8 mouse cellular contexts compared by ENCODE assay signal in genomic region chr1:172082899-172083445, GRCm38 (mm10). TPM values are rescaled to one million over a fixed set of nuclear protein-coding genes. Genes with fewer than 3 reads are reported as not detected.
DNase-seq lines count a peak whose midpoint lies in the region; ATAC-seq and TF ChIP-seq lines count a peak whose summit lies in the region.

No protein-coding gene starts in this region.

- no peaks in the 10 kb centered on the region for H3K27me3 ChIP-seq in kidney, postnatal 0 days (ENCODE audit: insufficient read depth, low read length)
- no peaks in the 10 kb centered on the region for H3K27me3 ChIP-seq in embryonic facial prominence, embryonic 10.5 days (replicated peaks; ENCODE audit: low read depth, poor library complexity, severe bottlenecking)
- no peaks in the 10 kb centered on the region for H3K27me3 ChIP-seq in intestine, embryonic 14.5 days (replicated peaks; ENCODE audit: control insufficient read depth, insufficient read depth, low read length)

- H3K4me1 ChIP-seq in kidney, postnatal 0 days (replicated peaks; ENCODE audit: insufficient read depth, low read length) = peaks cover 8% of the 10 kb centered on the region; the same call in 1 of the 2 replicates
- peaks cover 24% of the 10 kb centered on the region for H3K4me1 ChIP-seq in embryonic facial prominence, embryonic 10.5 days
- H3K4me1 ChIP-seq in intestine, embryonic 14.5 days (replicated peaks; ENCODE audit: control insufficient read depth, insufficient read depth, low read length) = peaks cover 18% of the 10 kb centered on the region; the same call in 1 of the 2 replicates

- H3K36me3 ChIP-seq in kidney, postnatal 0 days (ENCODE audit: insufficient read depth, low read length) = peaks cover 11% of the 10 kb centered on the region
- peaks cover 38% of the 10 kb centered on the region for H3K36me3 ChIP-seq in embryonic facial prominence, embryonic 10.5 days (replicated peaks)
- peaks cover 22% of the 10 kb centered on the region for H3K36me3 ChIP-seq in intestine, embryonic 14.5 days (ENCODE audit: control insufficient read depth, insufficient read depth, low read length)

- DNase-seq in kidney, postnatal 0 days (ENCODE audit: low spot score) = peak; percentile 59
- no peak for DNase-seq in kidney, adult 9 months
- no peak for DNase-seq in embryonic facial prominence, embryonic 10.5 days (ENCODE audit: low spot score)
- DNase-seq in intestine, embryonic 14.5 days (ENCODE audit: low spot score) = no peak
- DNase-seq in thymus, postnatal 0 days (ENCODE audit: low spot score) = no peak
- DNase-seq in adrenal gland, adult 18-20 months (ENCODE audit: low spot score in 2 of 2) = no peak
- DNase-seq in embryo, embryonic 10 days (ENCODE audit: low spot score) = no peak

- peak overlapping the region; percentile 96 for H3K4me3 ChIP-seq in kidney, postnatal 0 days (replicated peaks; ENCODE audit: low read depth, low read length)
- peak overlapping the region; percentile 81 for H3K4me3 ChIP-seq in embryonic facial prominence, embryonic 10.5 days
- H3K4me3 ChIP-seq in intestine, embryonic 14.5 days (ENCODE audit: low read depth, low read length) = peak overlapping the region; percentile 99

- ATAC-seq in kidney, postnatal 0 days (replicated peaks; ENCODE audit: low FRiP score, low read depth) = peak; percentile 34; the same call in 1 of the 2 replicates
- peak; percentile 72 for ATAC-seq in intestine, embryonic 14.5 days (replicated peaks; ENCODE audit: low FRiP score, low TSS enrichment, low read depth)
- ATAC-seq in monocyte, adult 5-6 weeks (replicated peaks; ENCODE audit: insufficient number of reproducible peaks, low FRiP score, low TSS enrichment, poor library complexity, severe bottlenecking) = peak; percentile 36; the same call in 1 of the 2 replicates

- peak overlapping the region; percentile 70 for H3K4me2 ChIP-seq in kidney, postnatal 0 days (ENCODE audit: low read length)
- peak overlapping the region; percentile 50 for H3K4me2 ChIP-seq in intestine, embryonic 14.5 days (ENCODE audit: low read length)

- under 1% methylated on average over 24 of the region's 24 CpGs for WGBS in kidney, postnatal 0 days
- WGBS in embryonic facial prominence, embryonic 10.5 days = 3% methylated on average over 24 of the region's 24 CpGs
- WGBS in intestine, embryonic 14.5 days = 2% methylated on average over 24 of the region's 24 CpGs

- H3K9ac ChIP-seq in kidney, postnatal 0 days (ENCODE audit: low read depth, low read length) = peak overlapping the region; percentile 90
- H3K9ac ChIP-seq in intestine, embryonic 14.5 days (ENCODE audit: low read length) = peak overlapping the region; percentile 91

- no peak for TF ChIP-seq CTCF in kidney, postnatal 0 days (IDR thresholded peaks at IDR 0.05; ENCODE audit: low read depth)

- no peaks in the 10 kb centered on the region for H3K9me3 ChIP-seq in kidney, postnatal 0 days (replicated peaks; ENCODE audit: low read length)
- no peaks in the 10 kb centered on the region for H3K9me3 ChIP-seq in embryonic facial prominence, embryonic 10.5 days
- H3K9me3 ChIP-seq in intestine, embryonic 14.5 days (ENCODE audit: control insufficient read depth, low read length) = no peaks in the 10 kb centered on the region

- H3K27ac ChIP-seq in kidney, postnatal 0 days = peak overlapping the region; percentile 82
- peak overlapping the region; percentile 88 for H3K27ac ChIP-seq in embryonic facial prominence, embryonic 10.5 days (replicated peaks)
- peak overlapping the region; percentile 66 for H3K27ac ChIP-seq in intestine, embryonic 14.5 days (ENCODE audit: low read depth)

RNA-seq across cellular contexts. Expression of gene Ncstn, which starts 0.4 kb away (rescaled TPM):
- polyA plus RNA-seq in kidney, postnatal 0 days (2015; fragmentation: Nextera tagmentation; extraction: Ambion mirVana) = 129 and 135 TPM in 2 replicates
- 92.1 and 98.5 TPM in 2 replicates for polyA plus RNA-seq in embryonic facial prominence, embryonic 10.5 days (2016; fragmentation: Nextera tagmentation; extraction: Ambion mirVana)
- polyA plus RNA-seq in intestine, embryonic 14.5 days (2014; fragmentation: Nextera tagmentation; extraction: Ambion mirVana) = 140 TPM in 2 replicates
- total RNA-seq in monocyte, adult 5-6 weeks (2017) = 47.2 to 70.4 TPM (median 56.3 TPM) in 3 replicates
- polyA plus RNA-seq in thymus, postnatal 0 days (2015; fragmentation: Nextera tagmentation; extraction: Ambion mirVana) = 69.2 and 75.0 TPM in 2 replicates
- 10 to 100 TPM; 79.5 to 94.9 TPM for total RNA-seq in adrenal gland, adult 18-20 months (2021)

RNA-seq across cellular contexts. Expression of gene Copa, which starts 0.6 kb away (rescaled TPM):
- 143 and 163 TPM in 2 replicates for polyA plus RNA-seq in kidney, postnatal 0 days (2015; fragmentation: Nextera tagmentation; extraction: Ambion mirVana)
- polyA plus RNA-seq in embryonic facial prominence, embryonic 10.5 days (2016; fragmentation: Nextera tagmentation; extraction: Ambion mirVana) = 185 and 189 TPM in 2 replicates
- 182 and 183 TPM in 2 replicates for polyA plus RNA-seq in intestine, embryonic 14.5 days (2014; fragmentation: Nextera tagmentation; extraction: Ambion mirVana)
- 154 to 190 TPM (median 159 TPM) in 3 replicates for total RNA-seq in monocyte, adult 5-6 weeks (2017)
- 115 and 123 TPM in 2 replicates for polyA plus RNA-seq in thymus, postnatal 0 days (2015; fragmentation: Nextera tagmentation; extraction: Ambion mirVana)
- total RNA-seq in adrenal gland, adult 18-20 months (2021) = 100 to 1,000 TPM; 168 to 183 TPM

RNA-seq across cellular contexts. Expression of gene Nhlh1, which starts 25.6 kb away (rescaled TPM):
- polyA plus RNA-seq in kidney, postnatal 0 days (2015; fragmentation: Nextera tagmentation; extraction: Ambion mirVana) = not detected in 2 replicates
- polyA plus RNA-seq in embryonic facial prominence, embryonic 10.5 days (2016; fragmentation: Nextera tagmentation; extraction: Ambion mirVana) = 4.1 and 4.7 TPM in 2 replicates
- polyA plus RNA-seq in intestine, embryonic 14.5 days (2014; fragmentation: Nextera tagmentation; extraction: Ambion mirVana) = not detected in 2 replicates
- total RNA-seq in monocyte, adult 5-6 weeks (2017) = not detected in 3 replicates
- polyA plus RNA-seq in thymus, postnatal 0 days (2015; fragmentation: Nextera tagmentation; extraction: Ambion mirVana) = not detected in 2 replicates
- total RNA-seq in adrenal gland, adult 18-20 months (2021) = not detected

RNA-seq across cellular contexts. Expression of gene Pex19, which starts 43.6 kb away (rescaled TPM):
- polyA plus RNA-seq in kidney, postnatal 0 days (2015; fragmentation: Nextera tagmentation; extraction: Ambion mirVana) = 133 and 136 TPM in 2 replicates
- 184 and 185 TPM in 2 replicates for polyA plus RNA-seq in embryonic facial prominence, embryonic 10.5 days (2016; fragmentation: Nextera tagmentation; extraction: Ambion mirVana)
- 140 TPM in 2 replicates for polyA plus RNA-seq in intestine, embryonic 14.5 days (2014; fragmentation: Nextera tagmentation; extraction: Ambion mirVana)
- total RNA-seq in monocyte, adult 5-6 weeks (2017) = 42.1 to 57.3 TPM (median 52.1 TPM) in 3 replicates
- 73.9 and 74.0 TPM in 2 replicates for polyA plus RNA-seq in thymus, postnatal 0 days (2015; fragmentation: Nextera tagmentation; extraction: Ambion mirVana)
- 100 to 1,000 TPM; 121 to 130 TPM for total RNA-seq in adrenal gland, adult 18-20 months (2021)

RNA-seq across cellular contexts. Expression of gene Vangl2, which starts 54.7 kb away (rescaled TPM):
- 13.6 and 13.8 TPM in 2 replicates for polyA plus RNA-seq in kidney, postnatal 0 days (2015; fragmentation: Nextera tagmentation; extraction: Ambion mirVana)
- polyA plus RNA-seq in embryonic facial prominence, embryonic 10.5 days (2016; fragmentation: Nextera tagmentation; extraction: Ambion mirVana) = 28.3 and 35.3 TPM in 2 replicates
- 13.9 and 15.4 TPM in 2 replicates for polyA plus RNA-seq in intestine, embryonic 14.5 days (2014; fragmentation: Nextera tagmentation; extraction: Ambion mirVana)
- total RNA-seq in monocyte, adult 5-6 weeks (2017) = 0.67 to 2.7 TPM (median 1.2 TPM) in 3 replicates
- polyA plus RNA-seq in thymus, postnatal 0 days (2015; fragmentation: Nextera tagmentation; extraction: Ambion mirVana) = 15.4 and 17.4 TPM in 2 replicates
- 1 to 10 TPM; 1.6 to 1.7 TPM for total RNA-seq in adrenal gland, adult 18-20 months (2021)
